Mouse (Mus musculus): ENCODE data around the gene Rpap3. TPM values are rescaled to one million over a fixed set of nuclear protein-coding genes. Genes with fewer than 3 reads are reported as not detected.

The Rpap3 gene
- total and polyA plus RNA-seq, 2 experiments from 2014 or later: 14.1 to 38.1 TPM

DNA sequence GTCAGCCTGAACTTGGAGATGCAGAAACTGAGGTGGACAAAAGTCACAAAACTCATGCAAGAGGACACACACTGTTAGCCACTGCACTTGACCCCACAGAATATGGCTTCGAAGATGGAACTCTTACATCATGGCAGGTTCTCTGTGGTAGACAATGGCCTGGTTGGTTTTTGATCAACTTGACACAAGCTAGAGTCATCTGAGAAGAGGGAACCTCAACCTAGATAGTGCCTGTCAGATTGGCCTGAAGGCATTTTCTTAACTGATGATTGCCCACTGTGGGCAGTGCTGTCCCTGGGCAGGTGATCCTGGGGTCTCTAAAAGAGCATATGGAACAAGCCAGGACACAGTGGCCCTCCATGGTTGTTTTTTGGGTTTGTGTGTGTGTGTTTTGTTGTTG is 10.1 kb upstream of the Rpap3 start:
- Histone ChIP-seq H3K36me3 (ENCODE audit: insufficient read depth, low read length) (no peaks in the 10 kb centered on the region), H3K4me1 (ENCODE audit: insufficient read depth, low read length) (no peaks in the 10 kb centered on the region), H3K27me3 (ENCODE audit: insufficient read depth, low read length) (no peaks in the 10 kb centered on the region), H3K4me3 (ENCODE audit: low read length) (no peak overlapping the region), H3K9me3 (ENCODE audit: low read length) (no peaks in the 10 kb centered on the region), H3K27ac (no peak overlapping the region), H3K4me2 (ENCODE audit: low read depth, low read length) (no peak overlapping the region), H3K9ac (replicated peaks; ENCODE audit: low read length) (no peak overlapping the region)
- WGBS: 97% methylated on average over 1 of the region's 1 CpGs
- ATAC-seq: no peak
- DNase-seq (ENCODE audit: low spot score): no peak
- TF ChIP-seq CTCF (IDR thresholded peaks at IDR 0.05; ENCODE audit: low read depth): no peak

DNA sequence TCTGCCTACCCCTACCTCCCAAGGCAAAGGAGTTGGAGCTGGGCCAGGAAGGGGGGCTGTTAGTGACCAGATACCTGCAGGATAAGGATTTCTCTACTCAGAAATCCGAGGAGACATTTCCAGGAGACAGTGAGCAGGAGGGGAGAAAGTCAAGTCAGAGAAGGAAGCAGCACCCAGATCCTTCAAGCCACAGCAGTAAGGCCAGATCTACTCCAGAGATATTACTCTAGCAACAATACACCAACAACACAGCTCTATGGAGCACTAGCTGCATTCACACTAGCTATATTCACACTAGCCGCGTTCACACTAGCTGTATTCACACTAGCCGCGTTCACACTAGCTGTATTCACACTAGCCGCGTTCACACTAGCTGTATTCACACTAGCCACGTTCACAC is 9.5 kb upstream of the Rpap3 start:
- Histone ChIP-seq H3K9ac (replicated peaks; ENCODE audit: low read length) (no peak overlapping the region), H3K4me1 (ENCODE audit: insufficient read depth, low read length) (no peaks in the 10 kb centered on the region), H3K27me3 (ENCODE audit: insufficient read depth, low read length) (no peaks in the 10 kb centered on the region), H3K36me3 (ENCODE audit: insufficient read depth, low read length) (no peaks in the 10 kb centered on the region), H3K9me3 (ENCODE audit: low read length) (no peaks in the 10 kb centered on the region), H3K4me2 (ENCODE audit: low read depth, low read length) (no peak overlapping the region), H3K27ac (no peak overlapping the region), H3K4me3 (ENCODE audit: low read length) (no peak overlapping the region)
- TF ChIP-seq CTCF (IDR thresholded peaks at IDR 0.05; ENCODE audit: low read depth): no peak
- no peak for ATAC-seq
- DNase-seq (ENCODE audit: low spot score): no peak
- 85% methylated on average over 8 of the region's 8 CpGs for WGBS

DNA sequence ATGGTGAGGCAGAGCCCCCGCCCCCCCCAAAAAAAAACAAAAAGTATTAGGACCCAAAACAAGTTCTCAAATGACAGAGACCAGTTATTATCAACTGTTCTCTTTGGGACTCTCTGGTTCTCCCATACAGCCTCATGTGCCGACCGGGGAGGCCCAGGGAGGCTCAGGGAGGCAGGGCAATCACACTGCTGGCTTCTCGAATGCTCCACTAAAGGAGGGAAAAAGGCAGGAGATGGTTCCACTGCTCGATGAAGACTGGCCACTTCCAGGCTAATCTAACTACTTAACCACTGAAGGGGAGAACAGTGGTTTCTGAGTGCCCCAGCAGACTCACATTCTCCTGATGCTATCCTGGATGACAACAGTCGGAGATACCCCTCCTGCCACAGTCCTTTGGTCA is 6.9 kb upstream of the Rpap3 start:
- H3K9ac ChIP-seq (replicated peaks; ENCODE audit: low read length): no peak overlapping the region
- no peaks in the 10 kb centered on the region for H3K36me3 ChIP-seq (ENCODE audit: insufficient read depth, low read length)
- TF ChIP-seq CTCF (IDR thresholded peaks at IDR 0.05; ENCODE audit: low read depth): no peak
- no peaks in the 10 kb centered on the region for H3K4me1 ChIP-seq (ENCODE audit: insufficient read depth, low read length)
- DNase-seq (ENCODE audit: low spot score) (no peak), ATAC-seq (no peak)
- H3K27ac ChIP-seq: no peak overlapping the region
- no peak overlapping the region for H3K4me2 ChIP-seq (ENCODE audit: low read depth, low read length)
- no peaks in the 10 kb centered on the region for H3K27me3 ChIP-seq (ENCODE audit: insufficient read depth, low read length)
- H3K4me3 ChIP-seq (ENCODE audit: low read length): no peak overlapping the region
- no peaks in the 10 kb centered on the region for H3K9me3 ChIP-seq (ENCODE audit: low read length)
- WGBS: 68% methylated on average over 6 of the region's 6 CpGs

DNA sequence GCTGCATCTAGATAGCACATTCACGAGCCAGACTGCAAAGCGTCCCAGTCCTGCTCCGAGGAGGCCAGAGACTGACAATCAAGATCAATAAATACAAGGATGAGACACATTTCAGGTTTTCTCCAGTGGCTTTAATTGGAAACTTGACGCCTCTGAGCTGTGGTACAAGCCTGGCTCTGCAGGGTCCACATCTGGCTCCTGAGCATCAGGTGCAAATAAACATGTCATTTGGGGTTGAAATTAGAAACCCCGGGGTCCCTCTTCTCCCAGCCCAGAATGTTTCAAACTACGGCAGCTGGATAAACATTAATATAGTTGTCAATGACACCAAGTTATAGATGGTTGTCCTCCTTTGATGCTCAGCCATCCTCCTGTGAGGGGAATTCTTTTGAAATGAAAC is 5.3 kb upstream of the Rpap3 start:
- no peak for DNase-seq (ENCODE audit: low spot score)
- Histone ChIP-seq H3K4me2 (ENCODE audit: low read depth, low read length) (no peak overlapping the region), H3K9me3 (ENCODE audit: low read length) (no peaks in the 10 kb centered on the region), H3K4me1 (ENCODE audit: insufficient read depth, low read length) (peaks cover 5% of the 10 kb centered on the region; the same call in 1 of the 2 replicates), H3K27me3 (ENCODE audit: insufficient read depth, low read length) (no peaks in the 10 kb centered on the region), H3K9ac (replicated peaks; ENCODE audit: low read length) (no peak overlapping the region), H3K36me3 (ENCODE audit: insufficient read depth, low read length) (no peaks in the 10 kb centered on the region), H3K27ac (no peak overlapping the region), H3K4me3 (ENCODE audit: low read length) (no peak overlapping the region)
- ATAC-seq: no peak
- no peak for TF ChIP-seq CTCF (IDR thresholded peaks at IDR 0.05; ENCODE audit: low read depth)
- 69% methylated on average over 6 of the region's 6 CpGs for WGBS

DNA sequence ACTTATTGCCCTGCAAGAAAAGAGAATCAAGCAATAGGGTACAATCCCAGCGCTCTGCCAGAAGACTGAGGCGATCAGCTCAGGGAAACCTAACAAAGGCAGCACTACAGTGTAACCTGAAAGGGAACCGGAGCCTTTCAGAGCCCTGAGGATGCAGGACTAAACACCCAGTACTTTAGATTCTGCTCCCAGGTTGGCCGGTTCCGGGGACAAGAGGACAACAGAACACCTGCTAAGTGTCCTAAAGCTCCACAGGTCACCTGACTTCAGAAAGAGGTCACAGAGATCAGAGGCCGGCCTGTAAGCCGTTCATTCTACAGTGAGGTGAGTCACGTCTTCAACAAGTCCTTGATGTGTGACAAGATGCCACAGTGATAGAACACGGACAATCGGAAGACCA is 9.0 kb downstream of the Rpap3 start:
- Histone ChIP-seq H3K27me3 (ENCODE audit: insufficient read depth, low read length) (no peaks in the 10 kb centered on the region), H3K4me1 (ENCODE audit: insufficient read depth, low read length) (no peaks in the 10 kb centered on the region), H3K9ac (replicated peaks; ENCODE audit: low read length) (no peak overlapping the region), H3K27ac (no peak overlapping the region), H3K4me2 (ENCODE audit: low read depth, low read length) (no peak overlapping the region), H3K4me3 (ENCODE audit: low read length) (no peak overlapping the region), H3K36me3 (ENCODE audit: insufficient read depth, low read length) (peaks cover 49% of the 10 kb centered on the region), H3K9me3 (ENCODE audit: low read length) (no peaks in the 10 kb centered on the region)
- TF ChIP-seq CTCF (IDR thresholded peaks at IDR 0.05; ENCODE audit: low read depth): no peak
- no peak for DNase-seq (ENCODE audit: low spot score)
- 92% methylated on average over 10 of the region's 10 CpGs for WGBS
- no peak for ATAC-seq

DNA sequence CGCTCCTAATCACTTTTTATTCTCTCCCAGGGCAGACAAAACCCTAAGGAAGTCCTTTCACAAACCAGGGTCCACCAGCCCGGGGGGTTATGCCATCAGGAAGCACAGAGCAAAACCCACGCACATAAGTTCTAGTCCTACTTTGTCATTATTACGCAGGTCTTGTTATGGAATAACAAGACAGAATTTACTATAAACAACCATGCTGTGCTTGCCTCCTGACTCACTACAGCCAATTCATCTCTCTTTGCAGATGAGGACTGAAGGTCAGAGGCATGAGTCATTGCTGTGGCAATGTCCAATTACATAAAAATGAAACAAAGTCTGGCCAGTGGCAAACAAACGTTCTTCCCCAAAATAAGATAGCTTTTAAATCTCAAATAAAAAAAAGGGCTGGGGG is 12.2 kb downstream of the Rpap3 start:
- Histone ChIP-seq H3K9ac (replicated peaks; ENCODE audit: low read length) (no peak overlapping the region), H3K27me3 (ENCODE audit: insufficient read depth, low read length) (no peaks in the 10 kb centered on the region), H3K9me3 (ENCODE audit: low read length) (no peaks in the 10 kb centered on the region), H3K36me3 (ENCODE audit: insufficient read depth, low read length) (peaks cover 48% of the 10 kb centered on the region), H3K4me3 (ENCODE audit: low read length) (no peak overlapping the region), H3K4me1 (ENCODE audit: insufficient read depth, low read length) (no peaks in the 10 kb centered on the region), H3K27ac (no peak overlapping the region), H3K4me2 (ENCODE audit: low read depth, low read length) (no peak overlapping the region)
- ATAC-seq (no peak), DNase-seq (ENCODE audit: low spot score) (no peak)
- no peak for TF ChIP-seq CTCF (IDR thresholded peaks at IDR 0.05; ENCODE audit: low read depth)
- WGBS: 91% methylated on average over 5 of the region's 5 CpGs

DNA sequence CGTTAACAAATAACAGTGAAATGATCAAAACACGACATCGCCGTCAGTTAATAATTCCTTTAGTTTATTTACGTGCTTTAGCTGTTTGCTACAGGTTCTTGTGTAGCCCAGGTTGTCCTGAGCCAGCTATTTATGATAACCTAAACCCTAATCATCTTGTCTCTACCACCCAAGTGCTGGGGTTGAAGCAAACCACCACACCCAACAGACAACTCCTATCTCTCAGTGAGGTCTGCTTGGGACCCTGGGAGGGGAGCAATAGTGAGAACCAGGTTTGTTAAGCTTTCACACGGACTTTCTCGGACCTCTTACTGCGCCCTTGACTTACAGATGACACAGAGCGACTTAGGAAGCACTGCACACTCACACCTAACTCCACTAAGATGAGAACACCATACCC is 21.5 kb downstream of the Rpap3 start:
- H3K9me3 ChIP-seq (ENCODE audit: low read length): no peaks in the 10 kb centered on the region
- no peak overlapping the region for H3K27ac ChIP-seq
- WGBS: 96% methylated on average over 9 of the region's 9 CpGs
- no peaks in the 10 kb centered on the region for H3K27me3 ChIP-seq (ENCODE audit: insufficient read depth, low read length)
- H3K36me3 ChIP-seq (ENCODE audit: insufficient read depth, low read length): peaks cover 63% of the 10 kb centered on the region
- ATAC-seq (no peak), DNase-seq (ENCODE audit: low spot score) (no peak)
- no peak overlapping the region for H3K4me3 ChIP-seq (ENCODE audit: low read length)
- H3K4me1 ChIP-seq (ENCODE audit: insufficient read depth, low read length): no peaks in the 10 kb centered on the region
- TF ChIP-seq CTCF (IDR thresholded peaks at IDR 0.05; ENCODE audit: low read depth): no peak
- no peak overlapping the region for H3K4me2 ChIP-seq (ENCODE audit: low read depth, low read length)
- H3K9ac ChIP-seq (replicated peaks; ENCODE audit: low read length): no peak overlapping the region
